Mouse (Mus musculus): Measurements from ENCODE around the gene Evx1.
"Not testable (repeated sequence)": the region's sequence is repeated elsewhere in the genome, so short reads cannot be mapped to it uniquely, and the experiment has no call there.

Evx1 gene

DNA sequence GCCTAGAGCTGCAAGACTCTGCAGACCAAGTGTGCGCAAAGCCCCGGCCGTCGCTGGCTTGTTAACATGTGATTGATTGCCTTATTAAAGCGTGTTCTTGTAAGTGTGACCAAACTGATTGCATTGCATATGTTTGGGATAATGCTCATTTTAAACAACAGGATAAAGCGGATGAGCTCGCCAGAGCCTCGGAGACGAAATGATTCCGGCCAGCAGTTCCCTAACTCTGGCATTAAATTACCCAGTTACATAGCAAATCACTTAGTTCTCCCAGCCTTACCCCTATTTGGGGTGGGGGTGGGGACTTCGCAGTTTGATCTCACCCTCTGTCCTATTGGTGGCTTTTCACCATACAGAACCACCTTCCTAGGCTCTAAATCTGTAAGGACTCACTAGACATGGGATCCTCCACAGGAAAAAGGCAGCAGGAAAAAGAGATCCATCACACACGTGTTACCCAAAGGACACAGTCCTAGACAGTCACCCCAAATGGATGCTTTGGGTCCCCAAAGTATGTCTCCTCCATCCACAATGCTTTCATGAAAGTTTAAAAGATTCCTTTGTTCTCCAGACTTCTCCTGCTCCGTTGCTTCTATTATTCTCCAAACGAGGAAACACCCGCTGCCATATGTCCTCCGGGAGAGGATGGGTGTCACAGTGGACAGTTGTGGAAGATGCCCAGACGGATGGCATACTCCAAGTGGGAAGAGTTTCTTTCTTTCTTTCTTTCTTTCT, 6.8 kb downstream of the Evx1 start:
- in situ Hi-C loops (cut with MboI, MseI), result no loop called here

DNA sequence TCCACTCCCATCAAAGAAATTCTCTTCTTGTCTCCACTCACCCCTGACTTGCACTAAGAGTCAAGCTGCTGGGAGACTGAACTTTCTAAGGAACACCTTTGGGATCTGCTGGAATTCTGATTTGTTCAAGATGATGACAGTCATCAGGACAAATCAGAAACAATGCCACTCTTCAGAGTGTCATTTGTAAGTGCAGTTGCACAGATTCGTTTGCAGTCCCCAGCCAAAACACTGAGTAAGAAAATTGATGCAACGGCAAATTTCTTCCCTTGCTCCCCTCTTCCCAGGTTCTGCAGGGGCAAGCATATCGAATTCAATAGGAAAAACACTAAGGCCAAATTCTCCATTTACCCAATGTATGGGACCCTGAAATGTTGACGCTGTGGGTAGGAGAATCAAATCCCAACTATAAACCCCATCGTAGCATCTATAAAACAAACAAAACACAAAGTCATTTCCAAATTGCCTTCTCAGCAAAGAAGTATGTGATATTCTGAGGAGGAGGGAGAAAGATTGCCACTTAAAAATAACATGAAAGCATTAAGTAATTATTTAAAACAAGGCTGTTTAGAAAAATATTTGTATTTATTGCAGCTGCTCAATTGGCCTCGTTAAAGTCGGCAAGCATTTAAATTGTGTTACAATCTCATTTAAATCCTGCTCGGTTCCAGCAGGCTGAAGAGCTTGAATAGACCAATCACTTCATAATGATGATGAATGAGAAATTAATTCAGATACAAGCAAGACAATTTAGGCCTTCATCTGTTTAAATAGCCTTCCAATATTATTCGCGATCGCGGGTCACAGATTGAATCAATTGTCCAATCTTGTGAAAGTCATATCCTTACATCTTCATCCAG, 7.9 kb downstream of the Evx1 start:
- in situ Hi-C loops (cut with MboI, MseI), result no loop called here

DNA sequence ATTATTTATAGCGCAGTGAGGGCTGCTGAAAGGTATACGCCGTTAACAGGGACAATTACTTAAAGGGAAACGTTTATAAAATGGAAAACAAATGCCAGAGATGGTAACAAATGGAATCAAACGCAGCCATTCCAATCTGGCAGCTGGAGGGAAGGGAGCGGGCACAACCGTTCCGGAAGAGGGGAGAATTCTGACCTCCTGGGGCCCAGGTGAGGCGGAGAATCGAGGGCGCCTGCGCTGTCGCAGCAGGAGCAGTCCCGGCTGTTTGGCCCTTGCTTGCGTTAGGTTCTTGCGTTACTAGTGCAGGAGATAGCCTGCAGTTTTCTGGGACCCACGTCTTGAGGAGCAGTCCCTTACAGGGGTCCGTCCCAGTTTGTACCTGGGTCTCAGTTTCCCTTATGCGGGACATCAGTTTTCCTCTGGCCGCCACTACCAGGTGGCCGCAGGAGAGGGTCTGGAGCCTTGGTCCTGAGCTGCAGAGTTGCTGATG, 8.6 kb downstream of the Evx1 start:
- in situ Hi-C loops (cut with MboI, MseI), result no loop called here

DNA sequence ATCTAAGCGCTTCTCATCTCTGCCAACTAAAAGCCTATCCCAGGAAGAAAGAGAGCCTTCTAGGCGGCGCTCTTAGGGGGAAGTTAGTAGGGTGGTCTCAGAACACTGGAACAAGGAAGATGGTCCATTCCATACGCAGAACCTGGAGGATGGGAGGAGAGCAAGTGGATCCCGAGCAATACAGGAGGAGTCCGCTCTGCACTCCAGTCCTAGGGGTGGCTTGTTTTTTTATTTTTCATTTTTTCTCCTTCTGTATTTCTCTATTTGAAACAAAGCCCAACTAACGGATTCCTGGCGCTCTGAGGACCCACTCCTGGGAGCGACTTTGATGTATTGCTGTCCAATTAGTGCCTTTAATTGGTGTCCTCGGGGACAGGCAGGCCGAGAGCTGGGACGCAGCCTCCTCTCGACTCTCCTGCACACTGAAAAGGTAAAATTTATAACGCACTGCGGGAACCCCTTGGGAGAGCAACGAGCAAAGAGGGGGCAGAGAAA, 9.5 kb downstream of the Evx1 start:
- in situ Hi-C loops (cut with MboI, MseI), result no loop called here

DNA sequence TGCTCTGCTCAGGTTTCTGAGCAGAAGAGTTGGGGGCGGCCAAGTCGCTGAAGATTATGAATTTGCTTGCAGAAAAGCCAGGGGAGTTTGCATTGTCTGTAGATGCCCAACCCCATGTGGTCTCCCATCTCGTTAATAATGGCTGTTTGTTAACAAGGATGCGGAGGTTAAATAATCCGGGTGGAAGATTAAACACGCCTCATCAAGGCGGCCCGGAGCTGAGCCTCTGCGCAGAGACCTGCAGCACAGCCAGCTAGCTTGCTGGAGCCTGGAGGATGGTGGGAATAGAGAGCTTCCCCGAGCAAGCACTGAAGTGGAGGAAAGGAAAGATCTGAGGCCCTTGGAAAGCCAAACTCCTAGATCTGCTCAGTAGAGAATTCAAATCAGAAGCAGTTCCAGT, 10.0 kb downstream of the Evx1 start:
- in situ Hi-C loops (cut with MboI, MseI), result no loop called here

DNA sequence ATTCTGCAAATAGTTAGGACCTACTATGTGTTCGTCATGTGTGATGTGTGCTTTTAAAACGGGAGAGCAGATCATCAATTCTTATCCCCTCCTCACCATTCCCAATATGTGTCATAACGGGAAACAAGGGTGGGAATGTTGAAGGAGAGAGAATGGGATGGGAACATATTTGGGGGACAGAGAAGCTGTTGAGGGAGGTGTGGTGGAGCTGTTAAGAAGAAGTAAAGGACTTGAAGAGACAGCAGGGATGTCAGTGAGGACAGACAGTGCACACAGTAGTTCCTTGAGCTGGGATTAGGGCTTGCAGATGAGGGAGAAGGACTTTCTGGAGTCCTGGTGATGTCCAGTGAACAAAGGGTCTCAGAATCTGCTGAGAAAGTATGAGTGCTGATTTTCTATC, 10.8 kb downstream of the Evx1 start:
- in situ Hi-C loops (cut with MboI, MseI), result no loop called here

DNA sequence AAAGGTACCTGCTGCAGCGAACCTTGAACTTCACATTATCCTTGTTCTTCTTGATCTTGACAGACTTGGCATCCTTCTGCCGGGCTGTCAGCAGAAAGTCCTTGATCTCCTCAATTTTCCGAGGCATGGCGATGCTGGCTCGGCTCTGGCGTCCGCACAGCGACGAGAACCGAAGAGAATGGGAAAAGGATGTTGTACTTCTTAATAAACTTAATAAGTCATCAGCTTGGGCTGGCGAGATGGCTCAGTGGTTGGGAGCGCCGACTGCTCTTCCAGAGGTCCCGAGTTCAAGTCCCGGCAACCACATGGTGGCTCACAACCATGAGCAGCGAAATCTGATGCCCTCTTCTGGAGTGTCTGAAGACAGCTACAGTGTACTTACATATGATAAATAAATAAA, 33.5 kb downstream of the Evx1 start:
- in situ Hi-C loops (cut with MboI, MseI), result not testable (repeated sequence)

DNA sequence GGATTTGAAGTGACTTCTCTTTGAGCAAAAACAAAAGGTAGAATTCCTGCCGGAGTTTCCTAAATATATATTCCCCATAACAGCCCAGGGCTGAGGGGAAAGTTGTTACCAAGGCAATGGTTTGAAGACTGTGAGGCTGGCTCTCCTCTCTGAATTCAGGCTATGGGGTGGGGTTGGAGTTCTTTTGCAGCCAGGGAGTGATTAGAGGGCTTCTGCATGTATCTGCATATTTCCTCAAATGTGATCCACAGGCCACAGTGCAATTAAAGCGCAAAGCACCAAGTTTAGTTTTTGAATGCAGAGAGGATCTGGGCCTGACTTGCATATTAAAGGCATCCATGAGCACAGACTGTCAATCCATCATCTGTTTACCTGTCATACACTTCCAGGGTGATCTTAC, 52.7 kb downstream of the Evx1 start:
- in situ Hi-C loops (cut with MboI, MseI), result no loop called here

DNA sequence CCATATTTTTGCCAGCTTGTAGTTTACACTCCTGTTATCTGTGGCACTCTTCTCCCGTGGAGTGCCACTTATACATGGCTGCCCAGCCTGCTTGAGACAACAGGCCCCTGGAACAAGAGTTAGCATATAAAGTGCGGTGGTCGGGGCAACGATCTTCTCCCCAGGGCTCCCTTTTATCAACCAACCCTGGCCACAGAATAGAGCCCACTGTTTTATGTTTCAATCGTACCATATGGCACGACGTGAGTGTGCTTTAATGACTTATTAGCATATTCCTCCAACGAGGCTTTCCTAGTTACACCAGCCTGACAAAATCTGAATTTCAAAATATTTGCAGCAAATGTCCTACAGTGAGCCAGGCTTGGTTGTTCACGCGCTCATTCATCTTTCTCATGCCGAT, 53.2 kb downstream of the Evx1 start:
- in situ Hi-C loops (cut with MboI, MseI), result no loop called here

DNA sequence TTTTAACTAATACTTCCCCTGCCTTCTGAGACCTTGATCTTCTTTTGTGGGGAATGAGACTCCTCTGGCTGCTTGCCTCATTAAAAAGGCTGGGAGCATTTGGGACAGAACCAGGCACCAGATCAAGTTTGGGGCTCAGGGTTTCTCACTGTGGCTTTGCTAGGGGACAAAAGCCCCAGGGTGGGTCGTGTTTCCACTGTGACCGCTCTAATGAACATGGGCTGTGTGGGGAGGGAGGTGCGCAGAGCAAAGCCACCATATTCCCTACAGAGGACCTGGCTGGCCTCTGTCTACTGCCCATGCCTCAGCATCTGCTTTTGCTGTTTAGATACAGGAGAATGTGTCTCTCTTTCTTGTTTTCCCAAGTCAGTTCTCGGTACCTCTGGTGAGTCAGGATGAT, 53.8 kb downstream of the Evx1 start:
- in situ Hi-C loops (cut with MboI, MseI), result no loop called here
